Mouse (Mus musculus) thymus, postnatal 14 days (tissue): ENCODE results near the gene Phldb3.
A peak's percentile ranks its signal among the peaks of the same experiment; 100 is the strongest.

Experiments used
- DNase-seq: peaks from one replicate; pipeline ENCODE4 v3.0.0; 2021

Phldb3 gene

GRCm38 (mm10) chr7:24637046-24637445, 26.5 kb downstream of the Phldb3 start:
- no peak for DNase-seq

GRCm38 (mm10) chr7:24638026-24638856, 27.7 kb downstream of the Phldb3 start:
- DNase-seq: peak; percentile 34

GRCm38 (mm10) chr7:24640450-24640849, 29.9 kb downstream of the Phldb3 start:
- DNase-seq: no peak

- DNase-seq: peak; percentile 79
Observed at GRCm38 (mm10) chr7:24642491-24642890, 31.9 kb downstream of the Phldb3 start.

- no peak for DNase-seq
Observed at GRCm38 (mm10) chr7:24644492-24644891, 33.9 kb downstream of the Phldb3 start.

- peak; percentile 24 for DNase-seq
Observed at GRCm38 (mm10) chr7:24644996-24645395, 34.4 kb downstream of the Phldb3 start.

GRCm38 (mm10) chr7:24646486-24646885, 35.9 kb downstream of the Phldb3 start:
- DNase-seq: no peak

GRCm38 (mm10) chr7:24653681-24654080, 43.1 kb downstream of the Phldb3 start:
- peak; percentile 69 for DNase-seq

- DNase-seq: no peak
Observed at GRCm38 (mm10) chr7:24659737-24660357, 49.3 kb downstream of the Phldb3 start.

- DNase-seq: peak; percentile 65
Observed at GRCm38 (mm10) chr7:24661118-24661904, 50.7 kb downstream of the Phldb3 start.

GRCm38 (mm10) chr7:24662575-24662974, 52.0 kb downstream of the Phldb3 start:
- DNase-seq: peak; percentile 89

- DNase-seq: no peak
Observed at GRCm38 (mm10) chr7:24664301-24664700, 53.7 kb downstream of the Phldb3 start.

- DNase-seq: no peak
Observed at GRCm38 (mm10) chr7:24664959-24665358, 54.4 kb downstream of the Phldb3 start.

- DNase-seq: no peak
Observed at GRCm38 (mm10) chr7:24671944-24672439, 61.4 kb downstream of the Phldb3 start.

GRCm38 (mm10) chr7:24676575-24676974, 66.0 kb downstream of the Phldb3 start, which contains the start of gene Tex101:
Gene Tex101 (minus strand): TSS chr7:24676675.
- DNase-seq: no peak
